Mouse (Mus musculus) spleen, postnatal 14 days (tissue): ENCODE measurements around the gene Hivep3.

Experiments used
- DNase-seq, 2 experiments: peaks; one replicate each; pipeline ENCODE4 v3.0.0; 2021 to 2022; ENCODE audit warnings: low spot score in 2 of 2

Gene Hivep3

GRCm38 (mm10) chr4:119947232-119948162 lies 213.9 kb downstream of the Hivep3 start:
- DNase-seq, result no peak

GRCm38 (mm10) chr4:119948406-119948805 lies 214.8 kb downstream of the Hivep3 start:
- DNase-seq, result no peak

- DNase-seq, result no peak
Observed at GRCm38 (mm10) chr4:119948922-119949614, 215.5 kb downstream of the Hivep3 start.

- no peak for DNase-seq
Observed at GRCm38 (mm10) chr4:119950181-119950580, 216.6 kb downstream of the Hivep3 start.

- DNase-seq, result no peak
Observed at GRCm38 (mm10) chr4:119951081-119951480, 217.5 kb downstream of the Hivep3 start.

- DNase-seq, result no peak
Observed at GRCm38 (mm10) chr4:119955008-119955407, 221.4 kb downstream of the Hivep3 start.

GRCm38 (mm10) chr4:119957970-119958369 lies 224.4 kb downstream of the Hivep3 start:
- no peak for DNase-seq

GRCm38 (mm10) chr4:119959293-119959692 lies 225.7 kb downstream of the Hivep3 start:
- peak; percentile 43 to 68 for DNase-seq

GRCm38 (mm10) chr4:119959873-119960272 lies 226.3 kb downstream of the Hivep3 start:
- no peak for DNase-seq

GRCm38 (mm10) chr4:119960523-119960922 lies 226.9 kb downstream of the Hivep3 start:
- no peak for DNase-seq

GRCm38 (mm10) chr4:119961164-119961563 lies 227.6 kb downstream of the Hivep3 start:
- no peak for DNase-seq

GRCm38 (mm10) chr4:119962066-119962465 lies 228.5 kb downstream of the Hivep3 start:
- DNase-seq, result no peak

GRCm38 (mm10) chr4:119966105-119967072 lies 232.8 kb downstream of the Hivep3 start:
- DNase-seq, result no peak

GRCm38 (mm10) chr4:119967073-119967608 lies 233.6 kb downstream of the Hivep3 start:
- no peak for DNase-seq

GRCm38 (mm10) chr4:119967636-119968035 lies 234.1 kb downstream of the Hivep3 start:
- no peak for DNase-seq

- no peak for DNase-seq
Observed at GRCm38 (mm10) chr4:119968071-119968470, 234.5 kb downstream of the Hivep3 start.

GRCm38 (mm10) chr4:119968887-119969286 lies 235.3 kb downstream of the Hivep3 start:
- DNase-seq, result no peak

GRCm38 (mm10) chr4:119970166-119970565 lies 236.6 kb downstream of the Hivep3 start:
- no peak for DNase-seq

GRCm38 (mm10) chr4:119972375-119972774 lies 238.8 kb downstream of the Hivep3 start:
- DNase-seq, result no peak

- no peak for DNase-seq
Observed at GRCm38 (mm10) chr4:119973729-119974605, 240.4 kb downstream of the Hivep3 start.
